Mouse (Mus musculus) left cerebral cortex, adult 18-20 months (tissue): Measurements from ENCODE around the gene Pkd2. TPM values are rescaled to one million over a fixed set of nuclear protein-coding genes. Genes with fewer than 3 reads are reported as not detected.

ENCODE experiments used
- DNase-seq, 2 experiments: peaks; one replicate each; pipeline ENCODE4 v3.0.0; 2021 to 2022; ENCODE audit warnings: low spot score in 2 of 2, mixed read lengths in 1 of 2
- total RNA-seq, 2 experiments: library from RNA; stranded (reverse); gene quantifications; 2 replicates each; pipeline ENCODE4 v1.2.3; 2021

The Pkd2 gene
- total RNA-seq, 2 experiments from 2014 or later = 28.6 to 30.4 TPM

GRCm38 (mm10) chr5:104460856-104461255, 1.6 kb downstream of the Pkd2 start:
- no peak for DNase-seq

- no peak for DNase-seq
Measured at GRCm38 (mm10) chr5:104465279-104465678, 6.0 kb downstream of the Pkd2 start.

- DNase-seq = no peak
Measured at GRCm38 (mm10) chr5:104465731-104466130, 6.5 kb downstream of the Pkd2 start.

GRCm38 (mm10) chr5:104466816-104467215, 7.6 kb downstream of the Pkd2 start:
- no peak for DNase-seq

- no peak for DNase-seq
Measured at GRCm38 (mm10) chr5:104468586-104468985, 9.3 kb downstream of the Pkd2 start.

- DNase-seq = no peak
Measured at GRCm38 (mm10) chr5:104470981-104471391, 11.7 kb downstream of the Pkd2 start.

- DNase-seq = peak in 1 of 2 experiments; percentile 49
Measured at GRCm38 (mm10) chr5:104472371-104472770, 13.1 kb downstream of the Pkd2 start.

GRCm38 (mm10) chr5:104480367-104480766, 21.1 kb downstream of the Pkd2 start:
- DNase-seq = no peak

- no peak for DNase-seq
Measured at GRCm38 (mm10) chr5:104482856-104483255, 23.6 kb downstream of the Pkd2 start.

GRCm38 (mm10) chr5:104491561-104491960, 32.3 kb downstream of the Pkd2 start:
- no peak for DNase-seq

GRCm38 (mm10) chr5:104504883-104505282, 45.6 kb downstream of the Pkd2 start:
- no peak for DNase-seq

GRCm38 (mm10) chr5:104507829-104508194, 48.6 kb downstream of the Pkd2 start:
- DNase-seq = no peak

GRCm38 (mm10) chr5:104508195-104508891, 49.1 kb downstream of the Pkd2 start, which contains the start of gene BC005561:
Gene BC005561 (plus strand): TSS chr5:104508352.
- peak; percentile 84 to 89 for DNase-seq

GRCm38 (mm10) chr5:104511211-104511610, 52.0 kb downstream of the Pkd2 start:
- DNase-seq = no peak

GRCm38 (mm10) chr5:104538612-104539011, 79.4 kb downstream of the Pkd2 start:
- no peak for DNase-seq

- DNase-seq = no peak
Measured at GRCm38 (mm10) chr5:104539331-104539730, 80.1 kb downstream of the Pkd2 start.

Other genes with a start within 250 kb of the Pkd2 start
- under 1 TPM; 0.16 to 0.35 TPM for gene Ibsp, start 160.3 kb upstream of the Pkd2 start, total RNA-seq
- gene Mepe, start 134.1 kb upstream of the Pkd2 start, total RNA-seq = not detected
- gene Spp1, start 24.3 kb upstream of the Pkd2 start, total RNA-seq = 10 to 100 TPM; 13.0 to 18.3 TPM
- 10 to 100 TPM; 12.5 to 13.0 TPM for gene BC005561, start 48.9 kb downstream of the Pkd2 start, total RNA-seq